Mouse (Mus musculus) stomach, embryonic 14.5 days (tissue): ENCODE data around the gene B4gat1. TPM values are rescaled to one million over a fixed set of nuclear protein-coding genes. Genes with fewer than 3 reads are reported as not detected.

Source experiments
- ATAC-seq: fragments of 200-750 bp; cut with Nextera tagmentation; 2 replicates; pipeline ENCODE4 v1.8.0; 2017; ENCODE audit warnings: low read depth, moderate TSS enrichment; ENCODE audit not compliant: insufficient number of reproducible peaks, insufficient read depth, low FRiP score
- H3K27ac ChIP-seq: fragments of 300-500 bp; sonication (generic); 2 replicates; pipeline ENCODE4 v1.5.1; 2014; ENCODE audit warnings: mild to moderate bottlenecking, low read length, moderate library complexity, mixed read lengths
- H3K27me3 ChIP-seq: fragments of 300-500 bp; sonication (generic); 2 replicates; pipeline ENCODE4 v1.6.1; 2014; ENCODE audit warnings: low read length, control low read depth, mixed read lengths; ENCODE audit not compliant: control insufficient read depth, insufficient read depth
- H3K36me3 ChIP-seq: fragments of 300-500 bp; sonication (generic); 2 replicates; pipeline ENCODE4 v1.6.1; 2014; ENCODE audit warnings: mild to moderate bottlenecking, control low read depth, low read length, moderate library complexity, mixed read lengths; ENCODE audit not compliant: control insufficient read depth, insufficient read depth
- H3K4me1 ChIP-seq: fragments of 300-500 bp; sonication (generic); 2 replicates; pipeline ENCODE4 v1.6.1; 2014; ENCODE audit warnings: low read length, control low read depth, mixed read lengths; ENCODE audit not compliant: control insufficient read depth, insufficient read depth
- H3K4me2 ChIP-seq: fragments of 300-500 bp; sonication (generic); replicated peaks from 2 replicates; pipeline ENCODE4 v1.6.1; 2014; ENCODE audit warnings: low read depth, low read length, control low read depth
- H3K4me3 ChIP-seq: fragments of 300-500 bp; sonication (generic); 2 replicates; pipeline ENCODE4 v1.5.1; 2014; ENCODE audit warnings: low read depth, low read length, control low read depth
- H3K9ac ChIP-seq: fragments of 300-500 bp; sonication (generic); replicated peaks from 2 replicates; pipeline ENCODE4 v1.6.1; 2014; ENCODE audit warnings: low read depth, mild to moderate bottlenecking, control low read depth, low read length, moderate library complexity, mixed read lengths
- H3K9me3 ChIP-seq: fragments of 300-500 bp; sonication (generic); 2 replicates; pipeline ENCODE4 v1.6.1; 2016; ENCODE audit warnings: low read depth, low read length, control low read depth; ENCODE audit not compliant: control insufficient read depth
- WGBS: fragments of 180-500 bp; shearing (Covaris S2); extraction: QIAGEN DNeasy Blood & Tissue Kit; methylation state at CpG from one replicate; pipeline ENCODE4 v1.1.7; 2014; 5-methylcytosine and 5-hydroxymethylcytosine counted together
- polyA plus RNA-seq: library from polyadenylated mRNA; unstranded; fragments of >200 nt; fragmentation: Nextera tagmentation; extraction: Ambion mirVana; gene quantifications from 2 replicates; pipeline ENCODE4 v1.2.1, GENCODE M21; 2014

The B4gat1 gene
- polyA plus RNA-seq, 1 experiment from 2014 or later: 40.5 TPM

GRCm38 (mm10) chr19:5068570-5069234 is 30.1 kb downstream of the B4gat1 start:
- Histone ChIP-seq H3K9ac (peak overlapping the region; percentile 60), H3K4me1 (peaks cover 45% of the 10 kb centered on the region), H3K27me3 (0 out of 2 replicates have a peak, but pooled peaks cover 2% of the 10 kb centered on the region), H3K36me3 (no peaks in the 10 kb centered on the region), H3K9me3 (no peaks in the 10 kb centered on the region), H3K4me3 (peak overlapping the region; percentile 70), H3K27ac (no peak overlapping the region; the same call in 1 of the 2 replicates), H3K4me2 (peak overlapping the region; percentile 76)
- ATAC-seq: no peak
- WGBS: 29% methylated on average over 21 of the region's 21 CpGs

GRCm38 (mm10) chr19:5069486-5069885 is 30.9 kb downstream of the B4gat1 start:
- no peaks in the 10 kb centered on the region for H3K36me3 ChIP-seq
- WGBS: 70% methylated on average over 5 of the region's 5 CpGs
- H3K27me3 ChIP-seq: 0 out of 2 replicates have a peak, but pooled peaks cover 2% of the 10 kb centered on the region
- peak overlapping the region; percentile 76 for H3K4me2 ChIP-seq
- H3K4me3 ChIP-seq: peak overlapping the region; percentile 70
- peaks cover 44% of the 10 kb centered on the region for H3K4me1 ChIP-seq
- H3K9ac ChIP-seq: peak overlapping the region; percentile 7; the same call in 1 of the 2 replicates
- H3K9me3 ChIP-seq: no peaks in the 10 kb centered on the region
- H3K27ac ChIP-seq: peak overlapping the region; percentile 96; the same call in 1 of the 2 replicates
- ATAC-seq: no peak

DNA sequence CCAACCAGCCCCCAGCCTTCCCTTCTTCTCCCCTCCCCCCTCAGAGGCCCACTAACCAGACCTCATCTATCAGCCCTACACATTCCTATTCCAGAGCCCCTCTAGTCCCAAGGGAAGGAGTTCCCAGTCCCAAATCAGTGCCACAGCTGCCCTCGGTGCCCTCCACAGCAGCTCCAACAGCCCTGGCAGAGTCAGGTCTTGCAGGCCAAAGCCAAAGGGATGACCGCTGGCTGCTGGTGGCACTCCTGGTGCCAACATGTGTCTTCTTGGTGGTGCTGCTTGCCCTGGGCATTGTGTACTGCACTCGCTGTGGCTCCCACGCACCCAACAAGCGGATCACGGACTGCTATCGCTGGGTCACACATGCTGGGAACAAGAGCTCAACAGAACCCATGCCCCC is 31.4 kb downstream of the B4gat1 start:
- peak overlapping the region; percentile 70 for H3K4me3 ChIP-seq
- H3K9ac ChIP-seq: no peak overlapping the region; the same call in 1 of the 2 replicates
- H3K4me2 ChIP-seq: peak overlapping the region; percentile 76
- 72% methylated on average over 7 of the region's 7 CpGs for WGBS
- peak overlapping the region; percentile 96; the same call in 1 of the 2 replicates for H3K27ac ChIP-seq
- peaks cover 39% of the 10 kb centered on the region for H3K4me1 ChIP-seq
- H3K36me3 ChIP-seq: no peaks in the 10 kb centered on the region
- 0 out of 2 replicates have a peak, but pooled peaks cover 2% of the 10 kb centered on the region for H3K27me3 ChIP-seq
- no peak for ATAC-seq
- no peaks in the 10 kb centered on the region for H3K9me3 ChIP-seq

- Histone ChIP-seq H3K36me3 (no peaks in the 10 kb centered on the region), H3K27me3 (0 out of 2 replicates have a peak, but pooled peaks cover 2% of the 10 kb centered on the region), H3K4me2 (peak overlapping the region; percentile 76), H3K4me1 (peaks cover 30% of the 10 kb centered on the region), H3K9ac (peak overlapping the region; percentile 55), H3K4me3 (peak overlapping the region; percentile 70), H3K27ac (peak overlapping the region; percentile 96), H3K9me3 (no peaks in the 10 kb centered on the region)
- WGBS: 6% methylated on average over 11 of the region's 11 CpGs
- ATAC-seq: no peak
These were observed 32.5 kb downstream of the B4gat1 start for GRCm38 (mm10) chr19:5071077-5071476.

GRCm38 (mm10) chr19:5071545-5072369 is 33.1 kb downstream of the B4gat1 start:
- Histone ChIP-seq H3K4me2 (peak overlapping the region; percentile 76), H3K9ac (peak overlapping the region; percentile 55), H3K4me1 (peaks cover 29% of the 10 kb centered on the region), H3K4me3 (peak overlapping the region; percentile 70), H3K36me3 (no peaks in the 10 kb centered on the region), H3K27me3 (0 out of 2 replicates have a peak, but pooled peaks cover 2% of the 10 kb centered on the region), H3K9me3 (no peaks in the 10 kb centered on the region), H3K27ac (peak overlapping the region; percentile 96)
- ATAC-seq: peak; percentile 82
- under 1% methylated on average over 39 of the region's 40 CpGs for whole genome bisulfite sequencing

DNA sequence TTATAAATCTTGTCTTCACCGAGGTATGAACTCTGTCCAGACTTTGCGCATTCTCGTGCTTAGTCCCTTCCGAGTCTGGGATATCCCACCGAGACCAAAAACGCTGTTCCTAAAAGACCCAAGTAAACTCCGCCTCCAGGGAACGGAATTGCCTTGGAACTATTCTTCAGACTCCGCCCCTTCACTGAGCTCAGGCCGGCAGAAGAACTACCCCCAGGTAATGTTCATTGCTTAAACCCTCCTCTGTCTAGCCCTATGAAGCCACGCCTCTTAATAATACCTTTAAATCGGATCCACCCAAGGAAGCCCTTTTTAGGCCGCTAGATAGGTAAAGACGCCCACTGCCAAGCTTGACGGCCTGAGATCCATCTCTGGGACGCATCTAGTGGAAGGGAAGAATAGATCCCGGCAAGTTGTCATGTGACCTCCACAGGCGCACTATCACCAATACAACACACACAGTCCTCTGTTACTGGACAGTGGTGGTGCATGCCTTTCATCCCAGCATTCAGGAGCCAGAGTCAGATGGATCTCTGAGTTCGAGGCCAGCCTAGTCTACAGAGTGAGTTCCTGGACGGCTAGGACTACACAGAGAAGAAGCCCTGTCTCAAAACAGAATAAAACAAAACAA is 33.9 kb downstream of the B4gat1 start:
- Histone ChIP-seq H3K9ac (no peak overlapping the region), H3K27ac (peak overlapping the region; percentile 96), H3K9me3 (no peaks in the 10 kb centered on the region), H3K4me1 (peaks cover 22% of the 10 kb centered on the region), H3K4me2 (peak overlapping the region; percentile 76), H3K4me3 (peak overlapping the region; percentile 70), H3K27me3 (0 out of 2 replicates have a peak, but pooled peaks cover 2% of the 10 kb centered on the region), H3K36me3 (no peaks in the 10 kb centered on the region)
- WGBS: 3% methylated on average over 20 of the region's 20 CpGs
- peak; percentile 15 for ATAC-seq

DNA sequence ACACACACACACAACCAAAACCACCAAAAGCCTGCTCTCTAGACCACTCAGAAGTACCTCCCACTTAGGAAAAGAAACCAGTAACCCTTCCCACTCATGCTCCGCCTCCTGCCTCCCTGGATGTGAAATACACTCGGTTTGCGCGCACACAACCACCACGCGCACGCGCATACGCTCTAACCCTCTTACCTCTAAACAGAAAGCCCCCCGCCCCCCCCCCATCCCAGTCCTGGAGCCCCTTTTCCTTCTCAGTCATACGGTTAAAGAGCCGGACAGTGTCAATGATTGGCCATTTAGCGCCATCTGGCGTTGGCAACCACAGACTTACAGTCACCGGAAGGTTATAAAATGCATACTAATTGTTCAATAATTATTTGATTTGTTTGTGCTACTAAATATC is 34.4 kb downstream of the B4gat1 start:
- Histone ChIP-seq H3K9ac (no peak overlapping the region), H3K4me3 (peak overlapping the region; percentile 70), H3K27ac (peak overlapping the region; percentile 96; the same call in 1 of the 2 replicates), H3K9me3 (no peaks in the 10 kb centered on the region), H3K36me3 (no peaks in the 10 kb centered on the region), H3K27me3 (0 out of 2 replicates have a peak, but pooled peaks cover 2% of the 10 kb centered on the region), H3K4me2 (peak overlapping the region; percentile 76), H3K4me1 (peaks cover 21% of the 10 kb centered on the region)
- no peak for ATAC-seq
- under 1% methylated on average over 15 of the region's 15 CpGs for WGBS

- Histone ChIP-seq H3K9me3 (no peaks in the 10 kb centered on the region), H3K4me2 (peak overlapping the region; percentile 76; the same call in 1 of the 2 replicates), H3K9ac (no peak overlapping the region), H3K4me3 (no peak overlapping the region), H3K4me1 (peaks cover 21% of the 10 kb centered on the region), H3K27me3 (0 out of 2 replicates have a peak, but pooled peaks cover 1% of the 10 kb centered on the region), H3K36me3 (no peaks in the 10 kb centered on the region), H3K27ac (no peak overlapping the region)
- no peak for ATAC-seq
- WGBS: 28% methylated on average over 5 of the region's 5 CpGs
These were observed 34.9 kb downstream of the B4gat1 start for GRCm38 (mm10) chr19:5073518-5073917.
